Mouse (Mus musculus) embryonic fibroblast, embryonic 13.5 days (primary cell): Measurements from ENCODE around the gene Ablim1.

Experiments used
- CTCF ChIP-seq: IDR thresholded peaks from 2 replicates; pipeline ENCODE4 v1.5.1; 2011; ENCODE audit warnings: mild to moderate bottlenecking, control low read depth, low read length, moderate library complexity, borderline replicate concordance; ENCODE audit not compliant: insufficient read depth
- POLR2A ChIP-seq: IDR thresholded peaks from 2 replicates; pipeline ENCODE4 v1.6.1; 2011; ENCODE audit warnings: low read depth, mild to moderate bottlenecking, control low read depth, low read length, moderate library complexity

- TF ChIP-seq CTCF (no peak), POLR2A (no peak)
Measured at GRCm38 (mm10) chr19:57335135-57335534, 20.4 kb upstream of the Ablim1 start.
